Mouse (Mus musculus): Measurements from ENCODE around the gene Myo3b.

DNA sequence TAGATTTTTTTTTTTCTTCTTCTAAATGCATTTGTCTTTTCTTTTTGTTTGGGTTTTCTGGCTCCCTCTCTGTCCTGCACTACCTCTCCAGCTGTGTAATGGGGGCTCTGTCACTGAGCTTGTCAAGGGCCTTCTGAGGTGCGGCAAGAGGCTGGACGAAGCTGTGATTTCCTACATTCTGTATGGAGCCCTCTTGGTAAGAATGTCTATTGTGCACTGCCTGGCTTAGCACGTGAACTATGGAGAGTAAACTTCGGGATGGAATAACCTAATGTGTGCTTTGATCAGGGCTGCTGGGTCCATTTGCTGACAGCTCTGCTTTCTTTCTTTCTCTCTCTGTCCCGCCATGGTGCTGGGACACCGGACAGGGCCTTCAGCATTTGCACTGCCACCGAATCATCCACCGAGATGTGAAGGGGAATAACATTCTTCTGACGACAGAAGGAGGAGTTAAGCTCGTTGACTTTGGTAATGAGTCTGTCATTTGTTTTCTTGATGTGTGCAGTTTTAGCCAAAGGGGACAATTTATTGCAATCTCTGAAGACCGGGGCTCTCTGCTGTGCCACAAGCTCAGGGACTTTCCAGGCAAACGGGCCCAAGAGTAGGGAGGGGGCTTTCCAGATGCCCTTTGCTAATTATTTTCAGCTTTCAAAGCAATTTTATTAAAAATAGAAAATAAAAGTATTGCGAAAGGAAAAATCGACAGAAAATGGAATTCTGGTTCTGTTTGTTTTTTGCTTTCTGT, 66.5 kb downstream of the Myo3b start:
- TF ChIP-seq CTCF (IDR thresholded peaks at IDR 0.05; ENCODE audit: low read depth) (no peak), EP300 (IDR thresholded peaks at IDR 0.05; ENCODE audit: low read depth) (no peak)

Data from liver, embryonic 14.5 days (tissue).